Mouse (Mus musculus): ENCODE data around the gene Abhd15. TPM values are rescaled to one million over a fixed set of nuclear protein-coding genes. Genes with fewer than 3 reads are reported as not detected.

Abhd15 gene
- total RNA-seq, 1 experiment from 2014 or later: 15.1 TPM

Other genes starting within 250 kb of the Abhd15 start
- gene Coro6, start 52.7 kb upstream of the Abhd15 start, total RNA-seq (2021): 1.3 and 2.2 TPM in 2 replicates
- gene Ankrd13b, start 25.4 kb upstream of the Abhd15 start, total RNA-seq (2021): 7.7 and 8.7 TPM in 2 replicates
- 53.8 and 55.9 TPM in 2 replicates for gene Git1, start 21.6 kb upstream of the Abhd15 start, total RNA-seq (2021)
- gene Trp53i13, start 859 bp downstream of the Abhd15 start, total RNA-seq (2021): 7.5 and 10.2 TPM in 2 replicates
- not detected in 2 replicates for gene Gm10392, start 4.1 kb downstream of the Abhd15 start, total RNA-seq (2021)
- 51.4 and 60.2 TPM in 2 replicates for gene Taok1, start 92.7 kb downstream of the Abhd15 start, total RNA-seq (2021)
- 92.9 and 94.1 TPM in 2 replicates for gene Nufip2, start 171.0 kb downstream of the Abhd15 start, total RNA-seq (2021)
- not detected in 2 replicates for gene Cryba1, start 210.2 kb downstream of the Abhd15 start, total RNA-seq (2021)
- gene Myo18a, start 248.1 kb downstream of the Abhd15 start, total RNA-seq (2021): 60.7 and 84.2 TPM in 2 replicates

All from adrenal gland, postnatal 25 days (tissue).